Mouse (Mus musculus): ENCODE results near the gene R3hdml. TPM values are rescaled to one million over a fixed set of nuclear protein-coding genes. Genes with fewer than 3 reads are reported as not detected.

The R3hdml gene
- polyA plus RNA-seq, 2 experiments from 2014 or later: not detected

GRCm38 (mm10) chr2:163540231-163541117, 48.4 kb downstream of the R3hdml start:
- ATAC-seq: no peak

- ATAC-seq: no peak
These were observed 49.6 kb downstream of the R3hdml start for GRCm38 (mm10) chr2:163541568-163542182.

- no peak for ATAC-seq
These were observed 50.6 kb downstream of the R3hdml start for GRCm38 (mm10) chr2:163542674-163543073.

GRCm38 (mm10) chr2:163546623-163547318, 54.7 kb downstream of the R3hdml start:
- no peak for ATAC-seq

GRCm38 (mm10) chr2:163548822-163549221, 56.7 kb downstream of the R3hdml start:
- ATAC-seq: no peak

GRCm38 (mm10) chr2:163549786-163550185, 57.7 kb downstream of the R3hdml start:
- no peak for ATAC-seq

Other genes starting within 250 kb of the R3hdml start
- gene Jph2, start 94.3 kb upstream of the R3hdml start, polyA plus RNA-seq (2017; shearing (Covaris generic)): not detected
- 100 to 1,000 TPM; 107 to 116 TPM for gene Oser1, start 67.6 kb upstream of the R3hdml start, polyA plus RNA-seq (2017; shearing (Covaris generic))
- gene Gdap1l1, start 53.8 kb upstream of the R3hdml start, polyA plus RNA-seq (2017; shearing (Covaris generic)): not detected
- gene Fitm2, start 19.7 kb upstream of the R3hdml start, polyA plus RNA-seq (2017; shearing (Covaris generic)): 1 to 10 TPM; 2.0 to 2.4 TPM
- not detected for gene Hnf4a, start 14.5 kb downstream of the R3hdml start, polyA plus RNA-seq (2017; shearing (Covaris generic))
- 10 to 100 TPM; 36.9 to 37.6 TPM for gene Ttpal, start 110.0 kb downstream of the R3hdml start, polyA plus RNA-seq (2017; shearing (Covaris generic))
- 100 to 1,000 TPM; 149 to 159 TPM for gene Serinc3, start 152.8 kb downstream of the R3hdml start, polyA plus RNA-seq (2017; shearing (Covaris generic))
- 1 to 10 TPM; 4.2 to 6.4 TPM for gene Pkig, start 166.1 kb downstream of the R3hdml start, polyA plus RNA-seq (2017; shearing (Covaris generic))

Data from activated CD4-positive, CD25-positive, alpha-beta regulatory T cell, adult 4 months (primary cell).